Mouse (Mus musculus) limb, embryonic 15.5 days (tissue): ENCODE data around the gene Agxt2. TPM values are rescaled to one million over a fixed set of nuclear protein-coding genes. Genes with fewer than 3 reads are reported as not detected.

Source experiments
- ATAC-seq: fragments of 200-750 bp; cut with Nextera tagmentation; 2 replicates; pipeline ENCODE4 v1.8.0; 2017; ENCODE audit warnings: low read depth, moderate TSS enrichment; ENCODE audit not compliant: insufficient number of reproducible peaks, low FRiP score, low TSS enrichment
- H3K27ac ChIP-seq: fragments of 300-500 bp; sonication (generic); 2 replicates; pipeline ENCODE4 v1.5.1; 2015; ENCODE audit warnings: moderate library complexity, mild to moderate bottlenecking, inconsistent platforms
- H3K27me3 ChIP-seq: fragments of 300-500 bp; sonication (generic); 2 replicates; pipeline ENCODE4 v1.6.1; 2015; ENCODE audit warnings: inconsistent platforms
- H3K36me3 ChIP-seq: fragments of 300-500 bp; sonication (generic); 2 replicates; pipeline ENCODE4 v1.6.1; 2015; ENCODE audit warnings: inconsistent platforms
- H3K4me1 ChIP-seq: fragments of 300-500 bp; sonication (generic); 2 replicates; pipeline ENCODE4 v1.6.1; 2015; ENCODE audit warnings: inconsistent platforms
- H3K4me2 ChIP-seq: fragments of 300-500 bp; sonication (generic); 2 replicates; pipeline ENCODE4 v1.6.1; 2015; ENCODE audit warnings: mild to moderate bottlenecking, inconsistent platforms
- H3K4me3 ChIP-seq: fragments of 300-500 bp; sonication (generic); 2 replicates; pipeline ENCODE4 v1.5.1; 2015; ENCODE audit warnings: mild to moderate bottlenecking, inconsistent platforms
- H3K9ac ChIP-seq: fragments of 300-500 bp; sonication (generic); 2 replicates; pipeline ENCODE4 v1.6.1; 2015; ENCODE audit warnings: inconsistent platforms
- H3K9me3 ChIP-seq: fragments of 300-500 bp; sonication (generic); 2 replicates; pipeline ENCODE4 v1.6.1; 2016; ENCODE audit warnings: inconsistent platforms
- WGBS: fragments of 180-500 bp; shearing (Covaris S2); methylation state at CpG from one replicate; pipeline ENCODE4 v1.1.7; 2015; 5-methylcytosine and 5-hydroxymethylcytosine counted together
- polyA plus RNA-seq: library from polyadenylated mRNA; unstranded; fragments of >200 nt; fragmentation: Nextera tagmentation; extraction: Ambion mirVana; gene quantifications from 2 replicates; pipeline ENCODE4 v1.2.1, GENCODE M21; 2015

Agxt2 gene
- polyA plus RNA-seq: not detected in 2 replicates

GRCm38 (mm10) chr15:10358039-10358948, at the start of gene Agxt2:
Gene Agxt2, plus strand, starts transcription at chr15:10358532.
- ATAC-seq: no peak
- WGBS: 77% methylated on average over 9 of the region's 9 CpGs
- H3K36me3 ChIP-seq: no peaks in the 10 kb centered on the region
- H3K4me2 ChIP-seq: no peak within 1 kb of the TSS
- no peak within 1 kb of the TSS for H3K4me3 ChIP-seq
- no peak within 1 kb of the TSS for H3K9ac ChIP-seq
- H3K27me3 ChIP-seq: no peaks in the 10 kb centered on the region
- H3K27ac ChIP-seq: no peak within 1 kb of the TSS
- H3K9me3 ChIP-seq: no peaks in the 10 kb centered on the region
- H3K4me1 ChIP-seq: no peaks in the 10 kb centered on the region

DNA sequence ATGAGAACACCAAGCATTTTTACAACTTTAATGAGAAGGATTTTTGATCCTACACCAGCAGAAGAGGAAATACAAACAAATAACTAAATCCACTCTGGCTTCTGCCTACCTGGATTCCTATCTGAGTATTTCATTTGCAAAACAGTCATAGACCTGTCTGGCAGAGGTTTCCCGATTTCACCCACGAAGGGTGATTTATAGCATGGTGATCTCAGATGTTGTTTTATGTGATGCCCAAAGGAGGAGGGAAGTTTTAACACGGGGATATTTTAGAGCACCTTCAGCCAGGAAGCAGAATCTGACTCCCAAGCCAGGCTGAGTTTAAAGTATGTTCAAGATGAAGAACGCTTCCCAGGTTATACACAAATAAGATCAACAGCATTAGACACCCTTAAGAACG, 46.5 kb upstream of the Agxt2 start:
- Histone ChIP-seq H3K4me3 (no peak overlapping the region), H3K9me3 (no peaks in the 10 kb centered on the region), H3K36me3 (no peaks in the 10 kb centered on the region), H3K9ac (no peak overlapping the region), H3K4me1 (no peaks in the 10 kb centered on the region), H3K27me3 (no peaks in the 10 kb centered on the region), H3K27ac (no peak overlapping the region), H3K4me2 (no peak overlapping the region)
- WGBS: 52% methylated on average over 5 of the region's 5 CpGs
- ATAC-seq: no peak

DNA sequence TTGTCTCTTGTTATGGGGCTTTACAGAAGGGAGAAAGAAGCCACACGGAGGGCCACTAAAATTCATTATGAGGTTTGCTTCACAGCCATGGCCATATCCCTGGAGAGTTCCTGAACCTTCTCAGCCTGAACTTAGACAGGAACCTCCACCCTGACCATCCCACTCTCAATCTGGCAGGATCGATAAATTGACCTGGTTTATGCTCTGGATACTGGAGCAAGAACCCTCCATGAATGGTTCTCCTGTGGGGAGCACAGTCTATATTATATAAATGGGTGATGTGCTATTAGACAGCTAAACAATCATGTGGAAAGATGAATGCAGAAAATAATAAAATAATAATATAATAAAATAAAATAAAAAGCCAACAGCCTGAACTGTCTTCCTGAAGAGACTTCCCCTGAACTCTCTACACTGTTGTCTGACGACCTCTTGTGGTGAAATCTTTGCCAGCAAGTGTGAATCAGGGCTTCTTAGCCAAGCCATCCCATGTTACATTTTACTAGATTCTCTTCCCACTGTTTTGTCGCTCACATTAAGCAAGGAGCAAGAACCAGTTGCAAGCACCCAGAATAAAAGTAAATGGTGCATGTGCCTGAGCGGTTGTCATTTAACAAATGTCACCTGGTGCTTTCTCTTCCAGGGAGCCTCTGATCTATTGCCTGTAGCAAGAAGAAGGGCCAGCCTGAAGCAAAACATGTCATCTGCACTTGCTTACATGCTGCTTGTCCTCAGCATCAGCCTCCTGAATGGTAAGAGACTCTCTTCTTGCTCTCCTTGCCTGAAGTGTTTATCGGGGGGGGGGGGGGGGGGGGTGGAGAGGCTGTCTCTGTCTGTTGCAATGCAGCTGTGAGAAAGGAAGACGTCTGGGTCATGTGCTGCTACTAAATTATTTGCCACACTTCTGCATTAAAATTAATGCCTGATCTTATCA, 44.5 kb upstream of the Agxt2 start:
- H3K4me2 ChIP-seq: no peak overlapping the region
- WGBS: 43% methylated on average over 6 of the region's 7 CpGs
- H3K27ac ChIP-seq: no peak overlapping the region
- H3K9ac ChIP-seq: no peak overlapping the region
- no peak for ATAC-seq
- no peaks in the 10 kb centered on the region for H3K27me3 ChIP-seq
- no peaks in the 10 kb centered on the region for H3K36me3 ChIP-seq
- H3K4me3 ChIP-seq: no peak overlapping the region
- no peaks in the 10 kb centered on the region for H3K4me1 ChIP-seq
- no peaks in the 10 kb centered on the region for H3K9me3 ChIP-seq

DNA sequence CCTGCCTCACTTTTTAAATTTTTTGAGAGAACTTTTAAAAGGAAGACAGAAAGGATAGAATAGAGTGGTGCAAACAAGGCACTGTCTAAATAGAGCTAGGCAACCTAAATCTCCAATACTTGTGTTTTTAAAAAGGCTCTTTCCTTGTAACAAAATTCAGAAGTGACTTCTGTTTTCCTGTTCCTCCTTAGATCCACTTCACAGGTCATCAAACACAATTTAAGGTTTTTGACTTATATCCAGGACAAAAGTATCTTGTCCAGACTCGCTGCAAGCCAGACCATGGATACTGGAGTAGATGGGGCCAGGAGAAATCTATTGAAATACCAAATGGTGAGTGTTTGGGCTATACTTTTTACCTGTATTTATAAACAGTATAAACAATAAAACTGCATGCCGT, 33.3 kb upstream of the Agxt2 start, which contains the start of gene Gm21973:
TSS of gene Gm21973 (plus strand) at position 301 of the 400 bp plus-strand sequence.
- Histone ChIP-seq H3K4me3 (no peak within 1 kb of the TSS), H3K36me3 (no peaks in the 10 kb centered on the region), H3K4me1 (no peaks in the 10 kb centered on the region), H3K4me2 (no peak within 1 kb of the TSS), H3K27ac (no peak within 1 kb of the TSS), H3K27me3 (no peaks in the 10 kb centered on the region), H3K9me3 (no peaks in the 10 kb centered on the region), H3K9ac (no peak within 1 kb of the TSS)
- ATAC-seq: no peak
- 89% methylated on average over 2 of the region's 2 CpGs for WGBS

DNA sequence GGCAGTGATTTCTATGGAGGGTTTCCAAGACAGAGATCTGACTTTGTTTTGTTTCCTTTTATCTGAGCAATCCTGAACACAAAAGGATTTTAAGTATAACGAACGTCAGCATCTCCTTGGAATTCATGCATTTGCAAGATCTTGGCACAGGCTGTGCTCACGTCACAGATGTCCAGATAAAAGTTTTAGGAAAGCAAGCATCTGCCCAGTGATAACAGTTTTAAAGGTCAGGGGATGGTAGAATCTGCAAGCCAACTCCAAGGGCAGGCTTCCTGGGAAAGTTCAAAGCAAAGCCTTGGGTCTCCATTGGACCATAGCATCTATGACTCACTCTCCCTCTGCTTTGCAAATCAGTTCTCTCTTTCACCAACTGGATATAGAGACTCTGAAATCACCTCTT, 27.7 kb upstream of the Agxt2 start:
- Histone ChIP-seq H3K9ac (no peak overlapping the region), H3K4me1 (no peaks in the 10 kb centered on the region), H3K36me3 (no peaks in the 10 kb centered on the region), H3K27ac (no peak overlapping the region), H3K4me3 (no peak overlapping the region), H3K4me2 (no peak overlapping the region), H3K27me3 (no peaks in the 10 kb centered on the region), H3K9me3 (no peaks in the 10 kb centered on the region)
- ATAC-seq: no peak
- 84% methylated on average over 3 of the region's 3 CpGs for WGBS

DNA sequence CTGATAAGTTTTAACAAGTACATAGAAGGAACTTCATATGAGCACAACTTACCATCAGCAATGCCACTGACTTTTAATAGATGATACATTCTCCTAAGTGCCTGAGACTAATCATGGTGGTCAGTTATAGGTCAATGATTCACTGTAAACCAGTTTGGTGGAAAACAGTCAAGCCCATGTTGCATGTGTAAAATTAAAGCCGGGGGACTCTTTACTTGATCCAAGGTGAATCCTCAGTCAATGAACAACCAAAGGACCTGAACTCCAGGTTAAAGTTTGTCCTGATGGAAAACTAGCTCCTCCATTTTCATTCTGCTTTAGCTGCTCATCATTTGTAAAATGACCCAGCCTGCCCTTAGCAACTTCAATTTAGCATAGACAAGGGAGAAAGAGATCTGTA, 25.8 kb upstream of the Agxt2 start:
- H3K4me3 ChIP-seq: no peak overlapping the region
- H3K4me2 ChIP-seq: no peak overlapping the region
- H3K9me3 ChIP-seq: no peaks in the 10 kb centered on the region
- H3K27ac ChIP-seq: no peak overlapping the region
- no peaks in the 10 kb centered on the region for H3K27me3 ChIP-seq
- 98% methylated on average over 1 of the region's 1 CpGs for WGBS
- H3K36me3 ChIP-seq: no peaks in the 10 kb centered on the region
- ATAC-seq: no peak
- H3K4me1 ChIP-seq: no peaks in the 10 kb centered on the region
- H3K9ac ChIP-seq: no peak overlapping the region

DNA sequence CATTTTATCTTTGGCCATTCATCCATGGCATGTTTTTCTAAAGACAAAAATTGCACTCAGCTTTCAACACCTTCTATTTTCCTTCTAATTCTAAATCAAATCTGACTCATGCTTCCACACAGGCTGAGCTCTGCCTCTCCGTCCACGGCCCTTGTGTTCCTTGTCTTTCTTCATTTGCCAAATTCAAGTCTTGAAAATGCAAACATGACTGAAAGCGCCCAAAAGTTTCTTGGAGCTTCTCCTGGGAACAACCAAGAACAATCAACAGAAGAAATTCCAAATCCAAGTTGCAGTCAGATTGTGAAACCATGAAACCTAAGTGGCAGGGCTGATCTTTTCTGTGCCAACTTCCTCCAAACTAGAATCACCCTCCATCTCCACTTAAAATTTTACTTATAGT, 19.7 kb upstream of the Agxt2 start:
- no peak overlapping the region for H3K4me2 ChIP-seq
- no peak for ATAC-seq
- no peak overlapping the region for H3K4me3 ChIP-seq
- no peaks in the 10 kb centered on the region for H3K9me3 ChIP-seq
- no peak overlapping the region for H3K9ac ChIP-seq
- no peaks in the 10 kb centered on the region for H3K27me3 ChIP-seq
- H3K27ac ChIP-seq: no peak overlapping the region
- H3K36me3 ChIP-seq: no peaks in the 10 kb centered on the region
- WGBS: 77% methylated on average over 3 of the region's 3 CpGs
- H3K4me1 ChIP-seq: no peaks in the 10 kb centered on the region

GRCm38 (mm10) chr15:10347044-10347443, 11.3 kb upstream of the Agxt2 start:
- 90% methylated on average over 6 of the region's 6 CpGs for WGBS
- H3K27ac ChIP-seq: no peak overlapping the region
- no peaks in the 10 kb centered on the region for H3K4me1 ChIP-seq
- H3K9ac ChIP-seq: no peak overlapping the region
- no peak overlapping the region for H3K4me2 ChIP-seq
- H3K9me3 ChIP-seq: no peaks in the 10 kb centered on the region
- no peaks in the 10 kb centered on the region for H3K36me3 ChIP-seq
- no peaks in the 10 kb centered on the region for H3K27me3 ChIP-seq
- no peak overlapping the region for H3K4me3 ChIP-seq
- ATAC-seq: no peak

DNA sequence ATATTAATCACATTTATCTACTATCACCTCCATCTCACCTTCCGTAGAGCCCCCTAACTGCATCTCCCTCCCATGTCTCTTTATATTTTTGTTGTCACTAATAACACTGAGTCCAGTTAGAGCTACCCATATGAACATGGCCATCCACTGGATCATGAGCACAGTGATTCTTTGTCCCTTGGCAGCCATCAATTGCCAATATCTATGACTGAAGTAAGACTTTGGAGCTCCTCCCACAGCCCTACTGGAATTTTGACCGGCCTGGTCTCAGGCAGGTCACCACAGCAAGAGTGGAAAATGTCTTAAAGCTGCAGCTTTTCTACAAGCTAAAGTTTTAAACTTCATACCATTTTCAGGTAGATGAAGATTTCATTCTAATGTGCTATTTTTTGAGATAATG, 8.0 kb downstream of the Agxt2 start:
- no peak overlapping the region for H3K27ac ChIP-seq
- H3K9ac ChIP-seq: no peak overlapping the region
- no peak for ATAC-seq
- no peaks in the 10 kb centered on the region for H3K4me1 ChIP-seq
- H3K4me2 ChIP-seq: no peak overlapping the region
- no peak overlapping the region for H3K4me3 ChIP-seq
- 82% methylated on average over 2 of the region's 2 CpGs for WGBS
- no peaks in the 10 kb centered on the region for H3K36me3 ChIP-seq
- no peaks in the 10 kb centered on the region for H3K27me3 ChIP-seq
- no peaks in the 10 kb centered on the region for H3K9me3 ChIP-seq

GRCm38 (mm10) chr15:10375404-10375803, 17.1 kb downstream of the Agxt2 start:
- H3K27ac ChIP-seq: no peak overlapping the region
- H3K36me3 ChIP-seq: no peaks in the 10 kb centered on the region
- H3K27me3 ChIP-seq: no peaks in the 10 kb centered on the region
- no peak overlapping the region for H3K4me2 ChIP-seq
- no peak for ATAC-seq
- no peak overlapping the region for H3K4me3 ChIP-seq
- no peaks in the 10 kb centered on the region for H3K4me1 ChIP-seq
- WGBS: 77% methylated on average over 3 of the region's 3 CpGs
- no peak overlapping the region for H3K9ac ChIP-seq
- H3K9me3 ChIP-seq: no peaks in the 10 kb centered on the region

DNA sequence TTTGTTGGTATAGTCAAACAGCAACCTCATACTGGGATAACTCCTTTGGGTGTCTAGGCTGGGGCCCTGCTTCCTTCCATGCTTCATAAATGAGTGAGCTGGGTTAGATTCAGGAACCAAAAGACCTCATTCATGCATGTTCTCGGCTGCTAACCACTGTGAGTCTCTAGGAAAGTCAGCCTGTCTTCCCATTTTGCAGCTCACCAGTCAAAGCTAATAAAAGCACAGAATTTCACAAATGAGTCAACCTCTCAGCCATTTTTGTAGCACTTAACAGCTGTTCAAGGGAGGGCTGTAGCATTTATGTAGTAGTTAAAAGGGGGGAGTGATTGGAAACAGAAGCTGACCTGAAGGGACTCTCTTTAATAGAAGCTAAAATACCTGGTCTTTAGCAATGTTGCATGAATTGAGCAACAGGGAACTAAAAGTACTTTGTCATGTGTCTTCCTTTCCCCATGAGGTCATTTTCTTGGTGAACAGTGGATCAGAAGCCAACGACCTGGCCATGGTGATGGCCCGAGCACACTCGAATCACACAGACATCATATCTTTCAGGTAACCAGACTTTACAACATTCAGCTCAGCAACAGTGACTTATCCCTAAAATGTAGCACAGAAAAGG, 20.1 kb downstream of the Agxt2 start:
- WGBS: 46% methylated on average over 4 of the region's 4 CpGs
- H3K9ac ChIP-seq: no peak overlapping the region
- no peak for ATAC-seq
- no peak overlapping the region for H3K4me3 ChIP-seq
- H3K27ac ChIP-seq: no peak overlapping the region
- no peaks in the 10 kb centered on the region for H3K9me3 ChIP-seq
- no peaks in the 10 kb centered on the region for H3K4me1 ChIP-seq
- no peaks in the 10 kb centered on the region for H3K36me3 ChIP-seq
- no peaks in the 10 kb centered on the region for H3K27me3 ChIP-seq
- H3K4me2 ChIP-seq: no peak overlapping the region
